Mouse (Mus musculus) cerebellum, adult 2 months (tissue): ENCODE results near the gene Mrpl24.

Source experiments
- CTCF ChIP-seq: fragments of 200-500 bp; IDR thresholded peaks from 2 replicates; pipeline ENCODE4 v1.5.1; 2011; ENCODE audit warnings: low read depth, mild to moderate bottlenecking, control low read depth, low read length, moderate library complexity, borderline replicate concordance; ENCODE audit not compliant: insufficient read depth
- POLR2A ChIP-seq: fragments of 200-500 bp; IDR thresholded peaks from 2 replicates; pipeline ENCODE4 v1.6.1; 2011; ENCODE audit warnings: low read length, control low read depth, borderline replicate concordance; ENCODE audit not compliant: insufficient read depth

GRCm38 (mm10) chr3:87886416-87886815 lies 32.9 kb upstream of the Mrpl24 start:
- TF ChIP-seq CTCF (no peak), POLR2A (no peak)
